Mouse (Mus musculus) intestine, embryonic 15.5 days (tissue): ENCODE measurements around the gene Gkn1. TPM values are rescaled to one million over a fixed set of nuclear protein-coding genes. Genes with fewer than 3 reads are reported as not detected.

Experiments used
- ATAC-seq: fragments of 200-750 bp; cut with Nextera tagmentation; 2 replicates; pipeline ENCODE4 v1.8.0; 2017; ENCODE audit warnings: moderate TSS enrichment, moderate library complexity
- H3K27ac ChIP-seq: fragments of 300-500 bp; sonication (generic); 2 replicates; pipeline ENCODE4 v1.5.1; 2015; ENCODE audit warnings: mild to moderate bottlenecking, inconsistent platforms
- H3K27me3 ChIP-seq: fragments of 300-500 bp; sonication (generic); replicated peaks from 2 replicates; pipeline ENCODE4 v1.6.1; 2015; ENCODE audit warnings: inconsistent platforms
- H3K36me3 ChIP-seq: fragments of 300-500 bp; sonication (generic); 2 replicates; pipeline ENCODE4 v1.6.1; 2015; ENCODE audit warnings: inconsistent platforms
- H3K4me1 ChIP-seq: fragments of 300-500 bp; sonication (generic); replicated peaks from 2 replicates; pipeline ENCODE4 v1.6.1; 2015; ENCODE audit warnings: inconsistent platforms
- H3K4me2 ChIP-seq: fragments of 300-500 bp; sonication (generic); replicated peaks from 2 replicates; pipeline ENCODE4 v1.6.1; 2015; ENCODE audit warnings: mild to moderate bottlenecking, inconsistent platforms
- H3K4me3 ChIP-seq: fragments of 300-500 bp; sonication (generic); replicated peaks from 2 replicates; pipeline ENCODE4 v1.5.1; 2015; ENCODE audit warnings: inconsistent platforms
- H3K9ac ChIP-seq: fragments of 300-500 bp; sonication (generic); 2 replicates; pipeline ENCODE4 v1.6.1; 2015; ENCODE audit warnings: inconsistent platforms
- H3K9me3 ChIP-seq: fragments of 300-500 bp; sonication (generic); 2 replicates; pipeline ENCODE4 v1.6.1; 2016; ENCODE audit warnings: inconsistent platforms
- WGBS: fragments of 180-500 bp; shearing (Covaris S2); methylation state at CpG from one replicate; pipeline ENCODE4 v1.1.7; 2015; 5-methylcytosine and 5-hydroxymethylcytosine counted together
- polyA plus RNA-seq: library from polyadenylated mRNA; unstranded; fragments of >200 nt; fragmentation: Nextera tagmentation; extraction: Ambion mirVana; gene quantifications from 2 replicates; pipeline ENCODE4 v1.2.1, GENCODE M21; 2015

The Gkn1 gene
- 0.21 and 0.41 TPM in 2 replicates for polyA plus RNA-seq

DNA sequence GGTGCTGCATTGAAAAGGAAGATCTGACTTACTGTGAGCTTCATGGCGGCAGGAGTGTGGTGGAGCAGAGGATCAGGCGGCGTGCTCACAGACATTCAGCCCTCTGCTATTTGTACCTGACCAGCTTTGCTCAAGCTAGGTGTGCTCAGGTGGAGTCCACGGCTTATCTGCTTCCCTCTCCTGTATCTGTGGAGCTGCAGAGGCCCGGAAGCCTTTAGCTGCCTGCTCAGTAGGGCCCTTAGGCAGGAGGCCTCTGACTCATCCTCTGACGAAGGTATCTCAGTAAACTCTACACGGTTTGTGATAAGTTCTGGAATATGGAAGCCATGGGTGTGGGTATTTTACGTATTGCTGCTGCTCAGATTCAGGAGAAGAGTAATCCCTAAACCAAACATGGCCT is at the start of gene Gkn1:
TSS of gene Gkn1 (minus strand) at position 114 of the 400 bp plus-strand sequence.
- no peaks in the 10 kb centered on the region for H3K27me3 ChIP-seq
- no peaks in the 10 kb centered on the region for H3K9me3 ChIP-seq
- H3K4me3 ChIP-seq = no peak within 1 kb of the TSS
- H3K4me1 ChIP-seq = no peaks in the 10 kb centered on the region
- H3K36me3 ChIP-seq = no peaks in the 10 kb centered on the region
- peak; percentile 69; the same call in 1 of the 2 replicates for ATAC-seq
- 77% methylated on average over 8 of the region's 8 CpGs for WGBS
- H3K4me2 ChIP-seq = no peak within 1 kb of the TSS
- H3K9ac ChIP-seq = no peak within 1 kb of the TSS
- no peak within 1 kb of the TSS for H3K27ac ChIP-seq

DNA sequence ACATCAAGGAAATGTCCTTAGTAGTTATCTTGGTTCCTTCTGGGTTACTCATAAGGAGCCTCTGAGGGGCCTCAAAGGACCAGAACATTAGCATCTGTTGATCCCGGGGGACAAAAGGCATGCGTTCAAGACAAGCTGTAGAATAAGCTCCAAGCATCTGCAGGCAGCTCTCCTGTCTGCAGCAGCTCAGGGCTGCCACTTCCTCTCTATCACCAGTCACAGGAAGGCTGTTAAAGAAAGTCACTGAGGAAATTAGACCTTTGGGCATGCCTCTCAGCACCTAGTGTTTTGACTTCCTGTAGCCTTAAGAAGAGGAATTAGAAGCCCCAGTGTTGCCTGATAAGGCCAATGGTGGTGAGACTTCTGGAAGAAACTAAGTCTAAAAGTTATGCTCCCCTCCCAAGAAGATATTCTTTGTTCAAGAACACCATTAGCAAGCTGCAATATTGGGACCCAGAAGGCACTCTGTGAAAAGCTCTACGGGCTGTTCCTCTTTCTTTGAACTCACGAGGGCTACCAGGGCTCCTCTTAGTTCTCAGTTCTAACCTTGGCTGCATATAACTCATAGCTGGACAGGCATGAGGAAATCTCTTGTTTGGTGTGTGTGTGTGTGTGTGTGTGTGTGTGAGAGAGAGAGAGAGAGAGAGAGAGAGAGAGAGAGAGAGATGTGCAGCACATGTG is 49.3 kb upstream of the Gkn1 start:
- WGBS = 56% methylated on average over 4 of the region's 4 CpGs
- Histone ChIP-seq H3K9me3 (no peaks in the 10 kb centered on the region), H3K27me3 (no peaks in the 10 kb centered on the region), H3K36me3 (no peaks in the 10 kb centered on the region), H3K4me2 (no peak overlapping the region), H3K9ac (no peak overlapping the region), H3K4me1 (no peaks in the 10 kb centered on the region; the same call in 1 of the 2 replicates), H3K4me3 (no peak overlapping the region), H3K27ac (no peak overlapping the region)
- ATAC-seq = no peak

DNA sequence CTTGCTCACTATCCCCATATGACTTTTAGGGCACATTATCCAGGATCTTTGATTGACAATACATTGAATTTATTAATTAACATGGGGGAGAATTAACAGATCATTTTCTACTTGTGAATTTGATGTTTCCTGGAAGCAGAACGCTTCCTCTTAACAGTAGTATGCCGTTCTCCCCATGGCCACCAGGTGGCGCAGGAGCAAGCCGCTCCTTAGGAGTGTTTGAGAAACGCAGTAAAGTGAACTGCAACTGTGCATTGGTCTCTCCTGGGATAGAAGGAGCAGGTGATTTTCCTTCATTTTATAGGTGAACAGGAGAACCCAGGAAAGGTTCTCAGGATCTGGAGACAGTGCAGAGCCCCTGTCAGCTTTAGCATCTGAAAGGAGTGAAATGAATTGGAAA is 48.4 kb upstream of the Gkn1 start:
- Histone ChIP-seq H3K27ac (no peak overlapping the region), H3K4me2 (no peak overlapping the region), H3K36me3 (no peaks in the 10 kb centered on the region), H3K4me3 (no peak overlapping the region), H3K9me3 (no peaks in the 10 kb centered on the region), H3K27me3 (no peaks in the 10 kb centered on the region), H3K4me1 (no peaks in the 10 kb centered on the region; the same call in 1 of the 2 replicates), H3K9ac (no peak overlapping the region)
- ATAC-seq = no peak
- 2% methylated on average over 5 of the region's 5 CpGs for WGBS

DNA sequence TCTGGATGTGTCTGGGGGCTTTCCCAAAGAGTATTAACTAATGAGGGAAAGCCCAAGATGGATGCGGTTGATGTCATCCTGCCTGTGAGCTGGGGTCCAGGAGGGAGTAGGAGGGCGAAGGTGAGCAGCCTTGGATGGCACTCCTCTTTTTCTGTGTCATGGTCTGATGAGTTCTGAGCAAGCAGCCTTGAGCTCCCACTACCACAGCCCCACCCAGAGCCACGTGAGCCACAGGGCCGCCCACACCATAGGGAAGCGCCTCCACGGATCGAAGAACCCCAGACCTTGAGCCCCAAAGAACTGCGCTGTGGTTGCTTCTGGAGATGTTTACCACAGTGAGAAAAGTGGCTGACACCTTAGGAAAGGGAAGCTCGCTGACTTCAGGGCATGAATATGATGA is 44.0 kb upstream of the Gkn1 start:
- Histone ChIP-seq H3K4me1 (no peaks in the 10 kb centered on the region), H3K9ac (no peak overlapping the region), H3K9me3 (no peaks in the 10 kb centered on the region), H3K4me2 (no peak overlapping the region), H3K36me3 (no peaks in the 10 kb centered on the region), H3K27me3 (no peaks in the 10 kb centered on the region), H3K4me3 (no peak overlapping the region), H3K27ac (no peak overlapping the region)
- ATAC-seq = no peak
- WGBS = 81% methylated on average over 9 of the region's 9 CpGs

DNA sequence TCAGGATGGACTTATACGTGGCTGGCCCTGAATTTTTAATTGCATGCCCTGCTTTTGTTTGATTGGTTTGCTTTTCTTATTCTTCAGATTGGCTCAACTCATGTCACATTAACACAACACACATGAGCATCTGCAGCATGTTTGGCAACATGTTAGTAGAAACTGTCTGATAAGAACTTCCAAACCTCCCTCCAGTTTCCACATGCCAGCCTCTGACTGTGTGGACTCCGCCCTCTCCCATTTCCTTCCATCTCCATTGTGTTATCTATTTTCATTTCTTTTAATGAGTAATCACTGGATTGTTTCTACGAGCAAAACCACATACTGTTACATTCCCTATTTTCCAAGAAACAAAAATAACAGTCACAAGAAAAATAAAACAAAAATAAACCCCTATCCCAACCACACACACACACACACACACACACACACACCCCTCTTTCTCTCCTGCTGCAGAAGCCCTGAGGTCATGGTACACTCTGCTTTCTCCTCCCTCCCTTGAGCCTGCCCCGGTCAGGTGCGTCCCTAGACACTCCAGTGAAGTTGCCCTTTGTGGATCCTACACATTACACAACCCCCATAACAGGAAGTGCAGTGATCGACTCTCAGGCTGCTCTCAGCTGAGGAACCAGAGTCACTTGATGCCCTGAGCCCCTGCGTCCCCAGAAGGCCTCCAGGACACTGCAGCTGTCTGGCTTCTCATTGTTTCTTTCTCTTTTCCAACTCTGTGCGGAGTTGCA is 42.9 kb upstream of the Gkn1 start:
- Histone ChIP-seq H3K36me3 (no peaks in the 10 kb centered on the region), H3K9ac (no peak overlapping the region), H3K4me2 (no peak overlapping the region), H3K4me3 (no peak overlapping the region), H3K9me3 (no peaks in the 10 kb centered on the region), H3K4me1 (peaks cover 3% of the 10 kb centered on the region; the same call in 1 of the 2 replicates), H3K27ac (no peak overlapping the region), H3K27me3 (no peaks in the 10 kb centered on the region)
- peak; percentile 90 for ATAC-seq
- WGBS = 57% methylated on average over 8 of the region's 8 CpGs

DNA sequence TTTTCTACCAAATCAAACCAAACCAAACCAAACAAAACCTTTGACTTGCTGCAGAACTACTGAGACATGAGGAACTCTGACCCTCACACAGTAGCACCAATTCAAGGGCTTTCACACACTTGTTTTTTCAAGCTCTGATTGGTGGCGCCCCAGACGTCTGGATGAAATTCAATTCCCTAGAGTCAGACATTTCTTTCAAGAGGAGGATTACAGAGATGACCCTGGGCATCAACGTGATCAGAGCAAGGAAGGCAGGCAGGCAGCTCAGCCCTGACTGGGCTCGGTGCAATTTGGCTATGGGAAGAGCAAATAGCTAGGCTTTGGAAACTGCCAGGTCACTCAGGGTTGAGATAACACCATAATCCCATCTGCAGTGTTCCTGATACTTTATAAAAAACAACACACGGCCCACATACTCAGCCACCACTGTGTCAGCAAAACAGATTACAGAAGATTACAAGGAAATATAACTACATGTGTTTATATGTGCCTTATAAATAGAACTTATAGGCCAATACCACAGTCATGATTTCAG is 38.8 kb upstream of the Gkn1 start:
- H3K4me1 ChIP-seq = peaks cover 3% of the 10 kb centered on the region; the same call in 1 of the 2 replicates
- no peak overlapping the region for H3K27ac ChIP-seq
- H3K4me3 ChIP-seq = no peak overlapping the region
- ATAC-seq = 0 out of 2 replicates have a peak, but pooled peaks have one; percentile 21
- no peaks in the 10 kb centered on the region for H3K9me3 ChIP-seq
- H3K4me2 ChIP-seq = no peak overlapping the region
- no peak overlapping the region for H3K9ac ChIP-seq
- H3K27me3 ChIP-seq = no peaks in the 10 kb centered on the region; the same call in 1 of the 2 replicates
- H3K36me3 ChIP-seq = no peaks in the 10 kb centered on the region
- 22% methylated on average over 5 of the region's 5 CpGs for WGBS

DNA sequence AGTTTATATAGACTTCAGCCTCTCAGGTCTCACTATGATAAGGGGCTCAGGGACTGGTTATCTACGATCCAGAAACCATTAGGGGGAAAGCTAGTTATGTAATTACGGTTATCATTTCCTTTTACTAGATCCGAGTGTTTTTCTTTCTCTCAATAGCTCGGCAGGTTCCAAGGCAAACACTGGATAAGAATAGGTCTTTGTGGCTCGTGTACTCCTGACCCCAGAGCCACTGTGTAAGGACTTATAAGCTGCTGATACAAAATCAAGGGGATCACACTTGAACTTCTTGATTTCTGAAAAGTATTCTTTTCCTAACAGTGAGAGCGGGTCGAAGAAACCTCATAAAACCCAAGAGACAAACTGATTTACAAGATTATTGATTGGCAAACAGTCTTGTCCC is 38.1 kb upstream of the Gkn1 start, which contains the start of gene Gkn3:
TSS of gene Gkn3 (minus strand) at position 59 of the 400 bp plus-strand sequence.
- H3K4me3 ChIP-seq = no peak within 1 kb of the TSS
- H3K9me3 ChIP-seq = no peaks in the 10 kb centered on the region
- no peak within 1 kb of the TSS for H3K27ac ChIP-seq
- no peak within 1 kb of the TSS for H3K9ac ChIP-seq
- 0 out of 2 replicates have a peak within 1 kb of the TSS, but pooled peaks have one; percentile 1 for H3K4me2 ChIP-seq
- no peaks in the 10 kb centered on the region for H3K36me3 ChIP-seq
- H3K4me1 ChIP-seq = peaks cover 5% of the 10 kb centered on the region; the same call in 1 of the 2 replicates
- WGBS = 54% methylated on average over 7 of the region's 7 CpGs
- peaks cover 1% of the 10 kb centered on the region; the same call in 1 of the 2 replicates for H3K27me3 ChIP-seq
- peak; percentile 49 for ATAC-seq

DNA sequence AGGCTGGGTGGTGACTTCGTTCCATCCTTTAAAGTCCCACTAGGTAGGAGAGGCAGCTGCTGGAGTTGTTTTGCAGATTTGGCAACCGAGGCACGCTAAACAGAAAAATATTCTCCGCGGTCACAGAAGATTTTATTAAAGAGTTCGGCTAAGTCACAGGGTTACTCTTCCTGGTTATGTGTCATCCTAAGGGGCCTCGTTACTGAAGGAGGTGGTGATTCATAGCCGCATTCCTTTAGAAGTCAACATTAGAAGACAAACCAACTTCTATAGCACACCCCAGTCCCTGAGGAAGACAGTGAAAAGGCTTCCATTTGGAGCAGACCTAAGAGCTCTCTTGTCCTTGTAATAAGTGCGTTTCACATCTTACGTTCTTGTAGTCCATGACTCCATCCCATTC is 35.9 kb upstream of the Gkn1 start:
- no peak overlapping the region for H3K27ac ChIP-seq
- no peaks in the 10 kb centered on the region for H3K36me3 ChIP-seq
- WGBS = 83% methylated on average over 10 of the region's 10 CpGs
- peaks cover 2% of the 10 kb centered on the region; the same call in 1 of the 2 replicates for H3K27me3 ChIP-seq
- H3K4me2 ChIP-seq = no peak overlapping the region
- H3K4me1 ChIP-seq = peaks cover 5% of the 10 kb centered on the region; the same call in 1 of the 2 replicates
- no peak overlapping the region for H3K9ac ChIP-seq
- no peak overlapping the region for H3K4me3 ChIP-seq
- no peak for ATAC-seq
- no peaks in the 10 kb centered on the region for H3K9me3 ChIP-seq

DNA sequence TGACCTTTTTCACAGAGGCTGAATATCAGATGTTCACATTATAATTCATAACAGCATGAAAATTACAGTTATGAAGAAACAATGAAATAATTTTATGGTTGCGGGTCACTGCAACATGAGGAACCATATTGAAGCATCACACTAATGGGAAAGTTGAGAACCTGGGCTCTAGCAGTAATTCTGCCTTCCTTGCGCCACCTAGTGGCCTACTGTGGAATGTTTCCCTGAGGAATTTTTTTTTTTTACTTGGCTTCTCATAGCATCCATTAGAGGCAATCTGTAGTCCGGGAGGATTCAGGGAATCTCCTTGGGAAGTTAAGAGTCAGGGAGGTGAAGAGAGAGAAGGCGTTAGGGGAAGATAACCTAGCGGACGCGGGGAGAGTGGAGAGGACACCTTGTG is 35.5 kb upstream of the Gkn1 start:
- WGBS = 15% methylated on average over 7 of the region's 7 CpGs
- no peaks in the 10 kb centered on the region for H3K9me3 ChIP-seq
- ATAC-seq = no peak
- no peaks in the 10 kb centered on the region for H3K36me3 ChIP-seq
- no peak overlapping the region for H3K4me2 ChIP-seq
- H3K4me1 ChIP-seq = peaks cover 5% of the 10 kb centered on the region; the same call in 1 of the 2 replicates
- H3K27ac ChIP-seq = no peak overlapping the region
- no peak overlapping the region for H3K9ac ChIP-seq
- H3K4me3 ChIP-seq = no peak overlapping the region
- H3K27me3 ChIP-seq = peaks cover 2% of the 10 kb centered on the region; the same call in 1 of the 2 replicates

DNA sequence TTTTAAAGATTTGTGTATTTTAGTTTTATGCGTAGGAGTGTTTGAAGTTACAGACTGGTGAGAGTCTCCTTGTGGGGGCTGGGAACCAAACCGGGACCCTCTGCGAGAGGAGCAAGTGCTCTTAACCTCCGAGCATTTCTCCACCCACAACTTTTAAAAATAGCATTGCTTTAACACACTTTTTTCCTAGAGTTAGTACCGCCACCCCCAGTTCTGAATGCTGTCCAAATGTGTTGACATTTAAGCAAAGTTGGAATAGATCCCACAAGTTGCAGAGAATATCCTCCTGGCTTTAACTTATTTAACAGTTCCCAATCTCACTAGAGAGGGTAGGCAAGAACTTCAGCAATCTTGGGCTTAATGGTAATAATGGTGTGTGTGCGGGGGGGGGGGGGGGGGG is 34.0 kb upstream of the Gkn1 start:
- Histone ChIP-seq H3K4me1 (peaks cover 5% of the 10 kb centered on the region; the same call in 1 of the 2 replicates), H3K9me3 (no peaks in the 10 kb centered on the region), H3K27ac (no peak overlapping the region), H3K36me3 (no peaks in the 10 kb centered on the region), H3K4me2 (peak overlapping the region; percentile 49), H3K4me3 (no peak overlapping the region), H3K9ac (no peak overlapping the region), H3K27me3 (peaks cover 5% of the 10 kb centered on the region)
- 41% methylated on average over 5 of the region's 6 CpGs for WGBS
- ATAC-seq = no peak

DNA sequence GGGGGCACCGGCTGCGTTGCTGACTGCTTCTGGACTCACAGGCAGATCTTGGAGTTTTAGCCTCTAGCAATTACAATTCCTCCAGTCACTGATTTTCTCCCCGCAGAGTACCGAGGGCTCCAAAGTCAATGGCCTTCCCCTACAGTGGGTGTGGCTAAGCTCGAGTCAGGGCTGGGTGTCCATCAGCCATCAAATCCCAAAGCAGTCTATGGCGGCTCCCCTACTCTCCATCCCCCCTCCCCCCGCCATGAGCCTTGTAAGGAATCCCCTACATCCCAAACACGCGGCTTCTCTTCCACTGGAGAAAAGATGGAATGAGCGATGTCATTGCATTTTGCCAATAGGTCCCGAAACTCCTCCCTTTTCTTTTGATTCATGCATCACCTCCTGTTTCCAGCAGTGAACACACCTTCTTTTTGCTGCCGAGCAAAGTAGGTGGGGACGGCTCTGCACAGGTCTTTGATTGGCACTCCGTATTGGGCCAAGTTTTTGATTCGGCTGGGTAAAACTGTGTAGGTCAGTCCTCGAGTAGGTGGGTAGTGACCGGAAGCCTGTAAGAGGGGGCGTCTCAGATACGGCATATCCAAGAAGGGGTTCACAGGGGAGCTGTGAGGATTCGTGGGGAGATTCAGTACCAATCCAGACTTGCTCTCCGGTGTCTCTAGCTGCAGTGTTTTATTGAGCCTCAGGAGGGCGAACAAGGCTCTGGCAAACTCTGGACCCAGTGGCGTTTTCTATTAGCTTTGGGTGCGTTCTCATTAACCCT is 33.4 kb upstream of the Gkn1 start:
- WGBS = 10% methylated on average over 24 of the region's 24 CpGs
- ATAC-seq = peak; percentile 37; the same call in 1 of the 2 replicates
- Histone ChIP-seq H3K4me3 (peak overlapping the region; percentile 10), H3K4me1 (0 out of 2 replicates have a peak, but pooled peaks cover 3% of the 10 kb centered on the region), H3K27ac (no peak overlapping the region), H3K27me3 (peaks cover 5% of the 10 kb centered on the region), H3K36me3 (no peaks in the 10 kb centered on the region), H3K9ac (peak overlapping the region; percentile 32; the same call in 1 of the 2 replicates), H3K9me3 (no peaks in the 10 kb centered on the region), H3K4me2 (peak overlapping the region; percentile 49)
